Mouse (Mus musculus) liver, postnatal 0 days (tissue): ENCODE results near the gene Efs. TPM values are rescaled to one million over a fixed set of nuclear protein-coding genes. Genes with fewer than 3 reads are reported as not detected.
"Not testable (repeated sequence)": the region's sequence is repeated elsewhere in the genome, so short reads cannot be mapped to it uniquely, and the experiment has no call there.

ENCODE experiments used
- ATAC-seq: fragments of 200-750 bp; cut with Nextera tagmentation; 2 replicates; pipeline ENCODE4 v1.8.0; 2017; ENCODE audit warnings: mild to moderate bottlenecking, moderate library complexity
- DNase-seq: peaks from one replicate; pipeline ENCODE4 v3.0.0-alpha.2; 2016
- H3K27ac ChIP-seq: fragments of 300-500 bp; sonication (generic); 2 replicates; pipeline ENCODE4 v1.5.1; 2014; ENCODE audit warnings: antibody characterized with exemption, moderate library complexity, mild to moderate bottlenecking, low read depth
- H3K27me3 ChIP-seq: fragments of 300-500 bp; sonication (generic); 2 replicates; pipeline ENCODE4 v1.6.1; 2014; ENCODE audit warnings: low read length, control low read depth, mixed read lengths; ENCODE audit not compliant: insufficient read depth
- H3K36me3 ChIP-seq: fragments of 300-500 bp; sonication (generic); replicated peaks from 2 replicates; pipeline ENCODE4 v1.6.1; 2014; ENCODE audit warnings: mild to moderate bottlenecking, control low read depth, low read length, moderate library complexity, mixed read lengths; ENCODE audit not compliant: insufficient read depth
- H3K4me1 ChIP-seq: fragments of 300-500 bp; sonication (generic); 2 replicates; pipeline ENCODE4 v1.6.1; 2014; ENCODE audit warnings: antibody characterized with exemption, mild to moderate bottlenecking, control low read depth; ENCODE audit not compliant: insufficient read depth
- H3K4me2 ChIP-seq: fragments of 300-500 bp; sonication (generic); 2 replicates; pipeline ENCODE4 v1.6.1; 2014; ENCODE audit warnings: low read depth, mild to moderate bottlenecking, low read length, moderate library complexity, mixed read lengths
- H3K4me3 ChIP-seq: fragments of 300-500 bp; sonication (generic); 2 replicates; pipeline ENCODE4 v1.5.1; 2014; ENCODE audit warnings: low read depth, low read length
- H3K9ac ChIP-seq: fragments of 300-500 bp; sonication (generic); replicated peaks from 2 replicates; pipeline ENCODE4 v1.6.1; 2014; ENCODE audit warnings: mild to moderate bottlenecking, moderate library complexity
- H3K9me3 ChIP-seq: fragments of 300-500 bp; sonication (generic); 2 replicates; pipeline ENCODE4 v1.6.1; 2016; ENCODE audit warnings: mild to moderate bottlenecking, control low read depth, low read length, mixed read lengths
- CTCF ChIP-seq: sonication (generic); IDR thresholded peaks from 2 replicates; pipeline ENCODE4 v1.5.1; 2016; ENCODE audit warnings: antibody characterized with exemption, low read depth
- EP300 ChIP-seq: IDR thresholded peaks from 2 replicates; pipeline ENCODE4 v1.6.1; 2016; ENCODE audit warnings: antibody characterized with exemption, low read depth, mild to moderate bottlenecking
- WGBS: fragments of 180-500 bp; shearing (Covaris S2); extraction: QIAGEN DNeasy Blood & Tissue Kit; methylation state at CpG from one replicate; pipeline ENCODE4 v1.1.7; 2014; ENCODE audit not compliant: insufficient replicate concordance; 5-methylcytosine and 5-hydroxymethylcytosine counted together
- polyA plus RNA-seq: library from polyadenylated mRNA; unstranded; fragments of >200 nt; fragmentation: Nextera tagmentation; extraction: Ambion mirVana; gene quantifications from 2 replicates; pipeline ENCODE4 v1.2.1, GENCODE M21; 2015

The Efs gene
- polyA plus RNA-seq, 1 experiment from 2014 or later, result 0.26 TPM

DNA sequence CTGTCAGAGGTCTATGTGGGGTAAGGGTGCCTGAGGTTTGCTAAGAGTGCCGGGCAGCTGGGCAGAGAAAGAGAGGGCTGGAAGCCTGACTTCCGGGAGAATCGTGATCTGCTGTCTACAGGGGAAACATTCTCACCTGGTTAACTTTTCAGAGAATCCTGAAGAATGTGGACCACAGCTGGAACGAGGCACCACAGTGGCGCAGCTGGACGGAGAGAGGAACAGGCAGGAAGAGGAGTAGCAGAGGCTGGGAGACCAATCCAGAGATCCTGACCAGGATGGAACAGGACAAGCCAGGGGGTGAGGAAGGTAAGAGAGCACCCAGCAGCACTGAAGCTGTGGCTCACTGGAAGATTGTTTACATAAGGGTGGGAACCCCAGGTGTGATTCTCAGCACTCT is 39.7 kb upstream of the Efs start:
- H3K36me3 ChIP-seq, result no peaks in the 10 kb centered on the region
- ATAC-seq (no peak), DNase-seq (no peak)
- no peaks in the 10 kb centered on the region for H3K27me3 ChIP-seq
- no peaks in the 10 kb centered on the region for H3K9me3 ChIP-seq
- no peak overlapping the region for H3K9ac ChIP-seq
- H3K4me1 ChIP-seq, result no peaks in the 10 kb centered on the region
- no peak overlapping the region for H3K27ac ChIP-seq
- WGBS, result 54% methylated on average over 6 of the region's 6 CpGs
- no peak overlapping the region for H3K4me2 ChIP-seq
- TF ChIP-seq CTCF (no peak), EP300 (no peak)
- H3K4me3 ChIP-seq, result no peak overlapping the region

DNA sequence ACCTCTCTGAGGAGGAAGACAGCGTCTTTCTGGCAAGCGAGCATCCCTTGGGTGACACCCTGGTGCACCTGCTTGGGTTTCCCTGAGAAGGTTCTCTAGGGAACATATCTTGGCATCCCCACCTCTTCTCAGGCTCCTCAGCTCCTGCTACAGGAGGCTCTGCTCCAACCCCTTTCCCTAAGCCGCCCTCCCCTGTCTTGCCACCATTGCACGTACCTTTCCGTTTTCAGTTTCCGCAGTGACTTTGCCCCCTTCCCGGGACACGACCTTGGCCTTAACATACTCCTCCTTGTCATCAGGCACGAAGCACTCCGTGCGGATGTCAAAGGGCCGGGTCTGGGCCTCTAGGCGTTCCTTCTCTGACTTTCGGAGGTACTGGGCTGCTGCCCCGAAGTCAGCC is 39.1 kb upstream of the Efs start:
- 69% methylated on average over 15 of the region's 15 CpGs for WGBS
- Histone ChIP-seq H3K27me3 (no peaks in the 10 kb centered on the region), H3K36me3 (no peaks in the 10 kb centered on the region), H3K9ac (no peak overlapping the region), H3K9me3 (no peaks in the 10 kb centered on the region), H3K4me2 (no peak overlapping the region), H3K4me1 (no peaks in the 10 kb centered on the region), H3K27ac (no peak overlapping the region), H3K4me3 (no peak overlapping the region)
- no peak for TF ChIP-seq EP300
- TF ChIP-seq CTCF, result no peak
- no peak for DNase-seq
- ATAC-seq, result no peak

DNA sequence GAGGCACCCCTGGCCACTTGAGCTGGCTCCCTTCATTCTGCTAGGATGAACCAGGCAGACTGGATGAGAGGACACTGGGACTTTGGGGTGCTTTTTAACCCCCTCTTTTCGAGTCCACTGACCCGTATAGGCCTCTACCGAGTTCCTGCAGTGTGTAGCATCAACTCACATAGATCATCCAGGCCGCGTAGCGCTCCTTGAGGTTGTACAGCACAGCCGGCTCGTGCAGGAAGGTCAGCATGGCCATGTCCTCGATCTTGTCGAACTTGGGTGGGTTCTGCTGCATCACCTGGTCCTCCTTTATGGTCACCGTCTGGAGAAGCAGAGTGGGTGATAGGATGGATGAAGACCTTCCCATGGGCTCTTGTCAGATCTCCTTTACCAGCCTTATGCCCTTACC is 37.8 kb upstream of the Efs start:
- WGBS, result 74% methylated on average over 11 of the region's 11 CpGs
- H3K4me2 ChIP-seq, result no peak overlapping the region
- H3K9ac ChIP-seq, result no peak overlapping the region
- no peak overlapping the region for H3K4me3 ChIP-seq
- H3K36me3 ChIP-seq, result no peaks in the 10 kb centered on the region
- no peak for ATAC-seq
- no peaks in the 10 kb centered on the region for H3K4me1 ChIP-seq
- DNase-seq, result no peak
- H3K27ac ChIP-seq, result no peak overlapping the region
- H3K9me3 ChIP-seq, result no peaks in the 10 kb centered on the region
- no peak for TF ChIP-seq EP300
- no peaks in the 10 kb centered on the region for H3K27me3 ChIP-seq

DNA sequence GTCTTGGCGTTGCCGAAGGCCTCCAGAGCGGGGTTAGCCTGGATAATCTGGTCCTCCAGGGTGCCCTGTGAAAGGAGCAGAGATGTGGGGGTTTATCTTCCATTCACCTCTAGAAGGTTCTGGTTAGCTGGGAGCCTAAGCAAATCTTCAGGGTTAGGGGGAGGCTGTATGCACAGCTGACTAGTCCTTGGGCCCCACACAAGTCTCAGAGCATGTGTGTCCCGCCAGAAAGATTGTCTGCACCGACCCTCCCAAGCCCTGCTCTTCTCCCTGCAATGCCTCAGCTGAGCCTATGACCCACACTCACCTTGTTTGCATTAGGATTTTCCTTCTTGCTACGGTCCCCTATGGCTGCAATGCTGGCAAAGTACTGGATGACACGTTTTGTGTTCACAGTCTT is 36.8 kb upstream of the Efs start:
- Histone ChIP-seq H3K4me2 (no peak overlapping the region), H3K4me3 (no peak overlapping the region), H3K36me3 (no peaks in the 10 kb centered on the region), H3K9ac (no peak overlapping the region), H3K27ac (no peak overlapping the region), H3K4me1 (no peaks in the 10 kb centered on the region), H3K27me3 (no peaks in the 10 kb centered on the region), H3K9me3 (no peaks in the 10 kb centered on the region)
- TF ChIP-seq EP300 (no peak), CTCF (no peak)
- WGBS, result 73% methylated on average over 7 of the region's 7 CpGs
- DNase-seq, result no peak
- ATAC-seq, result no peak

DNA sequence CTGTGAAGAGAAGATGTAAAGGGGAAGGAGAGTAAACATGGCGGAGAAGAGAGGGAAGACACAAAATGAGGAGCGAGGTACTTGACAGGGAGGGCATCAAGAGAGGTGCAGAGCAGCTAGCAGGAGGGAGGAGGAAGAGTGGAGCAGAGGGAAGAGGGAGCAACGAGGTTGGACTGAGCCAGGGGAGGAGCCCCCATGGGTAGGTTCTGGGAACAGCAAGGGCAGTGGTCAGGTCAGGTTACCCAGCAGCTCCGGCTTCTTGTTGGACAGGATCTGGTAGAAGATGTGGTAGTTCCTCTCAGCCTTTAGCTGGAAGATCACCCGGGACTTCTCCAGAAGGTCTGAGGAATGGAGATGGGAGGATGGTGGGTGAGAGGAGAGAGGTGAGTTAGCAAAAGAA is 35.6 kb upstream of the Efs start:
- no peaks in the 10 kb centered on the region for H3K9me3 ChIP-seq
- 59% methylated on average over 5 of the region's 5 CpGs for WGBS
- H3K27me3 ChIP-seq, result no peaks in the 10 kb centered on the region
- H3K9ac ChIP-seq, result no peak overlapping the region
- H3K4me2 ChIP-seq, result no peak overlapping the region
- H3K4me1 ChIP-seq, result no peaks in the 10 kb centered on the region
- ATAC-seq (no peak), DNase-seq (no peak)
- no peaks in the 10 kb centered on the region for H3K36me3 ChIP-seq
- no peak overlapping the region for H3K27ac ChIP-seq
- H3K4me3 ChIP-seq, result no peak overlapping the region
- TF ChIP-seq CTCF, result no peak
- no peak for TF ChIP-seq EP300

DNA sequence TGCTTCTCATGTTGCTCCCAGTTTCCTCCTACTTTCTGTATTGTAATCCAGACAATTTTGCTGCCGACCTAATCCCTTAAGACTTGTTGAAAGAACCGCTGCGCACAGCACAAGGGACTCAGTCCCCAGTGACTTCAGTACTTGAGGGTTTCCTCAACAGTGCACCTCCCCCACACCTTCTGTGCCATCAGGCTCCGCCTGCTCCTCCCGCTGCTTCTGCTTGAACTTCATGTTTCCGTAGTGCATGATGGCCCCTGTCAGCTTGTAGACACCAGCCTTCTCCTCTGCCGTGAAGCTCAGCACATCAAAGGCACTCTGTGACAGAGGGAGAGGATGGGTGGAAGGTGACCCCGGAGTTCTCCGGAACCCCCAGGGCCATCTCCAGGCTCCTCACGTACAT is 34.8 kb upstream of the Efs start:
- Histone ChIP-seq H3K9ac (no peak overlapping the region), H3K9me3 (no peaks in the 10 kb centered on the region), H3K36me3 (no peaks in the 10 kb centered on the region), H3K27ac (no peak overlapping the region), H3K4me3 (no peak overlapping the region), H3K4me2 (no peak overlapping the region), H3K27me3 (no peaks in the 10 kb centered on the region), H3K4me1 (no peaks in the 10 kb centered on the region)
- TF ChIP-seq EP300 (no peak), CTCF (no peak)
- DNase-seq (no peak), ATAC-seq (no peak)
- WGBS, result 45% methylated on average over 10 of the region's 10 CpGs

DNA sequence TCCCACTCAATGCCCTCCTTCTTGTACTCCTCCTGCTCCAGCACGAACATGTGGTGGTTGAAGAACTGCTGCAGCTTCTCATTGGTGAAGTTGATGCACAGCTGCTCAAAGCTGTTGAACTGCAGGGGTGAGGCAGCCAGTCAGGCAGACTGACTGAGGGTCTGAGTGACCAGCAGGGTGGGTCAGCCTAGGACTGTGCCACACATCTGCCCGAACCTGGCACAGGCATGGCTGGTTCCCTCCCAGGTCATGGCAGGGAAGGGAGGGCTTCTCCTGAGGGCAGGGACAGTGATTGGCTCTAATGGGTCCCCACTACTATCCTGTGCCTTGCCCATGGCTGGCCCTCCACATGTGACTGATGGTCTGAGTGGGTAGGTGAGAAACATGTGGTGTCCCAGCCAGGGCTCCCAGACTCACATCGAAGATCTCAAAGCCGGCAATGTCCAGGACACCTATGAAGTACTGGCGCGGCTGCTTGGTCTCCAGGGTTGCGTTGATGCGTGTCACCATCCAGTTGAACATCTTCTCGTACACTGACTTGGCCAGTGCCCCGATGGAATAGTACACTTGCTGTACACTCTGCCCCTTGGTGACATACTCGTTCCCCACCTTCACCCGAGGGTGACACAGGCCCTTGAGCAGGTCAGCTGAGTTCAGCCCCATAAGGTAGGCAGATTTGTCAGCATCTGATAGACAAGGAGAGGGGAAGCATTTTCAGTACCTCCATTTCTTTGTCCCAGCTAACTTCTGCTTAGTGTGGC is 34.1 kb upstream of the Efs start:
- 80% methylated on average over 12 of the region's 12 CpGs for WGBS
- not testable (repeated sequence) for ATAC-seq

More for the DNA sequence above, 34.1 kb upstream of the Efs start:
- DNase-seq, H3K36me3 ChIP-seq, H3K4me3 ChIP-seq, H3K4me1 ChIP-seq, H3K4me2 ChIP-seq, H3K27me3 ChIP-seq, H3K9ac ChIP-seq, H3K27ac ChIP-seq, H3K9me3 ChIP-seq: not testable (repeated sequence)
